Mouse (Mus musculus) ES-Bruce4 (cell line): ENCODE measurements around the gene Selenon. TPM values are rescaled to one million over a fixed set of nuclear protein-coding genes. Genes with fewer than 3 reads are reported as not detected.

Experiments
- H3K27ac ChIP-seq: 2 replicates; pipeline ENCODE4 v1.5.1; 2012; ENCODE audit warnings: low read length, inconsistent platforms; ENCODE audit not compliant: insufficient read depth
- H3K27me3 ChIP-seq: 2 replicates; pipeline ENCODE4 v1.6.1; 2012; ENCODE audit warnings: mild to moderate bottlenecking, low read length, inconsistent platforms; ENCODE audit not compliant: control insufficient read depth, poor library complexity, insufficient read depth, severe bottlenecking
- H3K36me3 ChIP-seq: 2 replicates; pipeline ENCODE4 v1.6.1; 2012; ENCODE audit warnings: inconsistent platforms, mild to moderate bottlenecking, low read length, moderate library complexity; ENCODE audit not compliant: control insufficient read depth, poor library complexity, insufficient read depth, severe bottlenecking
- H3K4me1 ChIP-seq: one replicate; pipeline ENCODE4 v1.8.1; 2011; ENCODE audit warnings: low read length; ENCODE audit not compliant: control insufficient read depth, insufficient read depth
- H3K4me3 ChIP-seq: 2 replicates; pipeline ENCODE4 v1.5.1; 2011; ENCODE audit warnings: low read depth, mild to moderate bottlenecking, low read length
- H3K9ac ChIP-seq: 2 replicates; pipeline ENCODE4 v1.6.1; 2012; ENCODE audit warnings: low read depth, mild to moderate bottlenecking, inconsistent platforms; ENCODE audit not compliant: poor library complexity, severe bottlenecking
- H3K9me3 ChIP-seq: replicated peaks from 2 replicates; pipeline ENCODE4 v1.6.1; 2012; ENCODE audit warnings: mild to moderate bottlenecking, low read length, inconsistent platforms; ENCODE audit not compliant: control insufficient read depth, poor library complexity, insufficient read depth, severe bottlenecking
- CTCF ChIP-seq: IDR thresholded peaks from one replicate; pipeline ENCODE4 v1.8.1; 2011; ENCODE audit warnings: low read depth, low read length
- EP300 ChIP-seq: IDR thresholded peaks from 2 replicates; pipeline ENCODE4 v1.6.1; 2011; ENCODE audit warnings: low read depth, low read length; ENCODE audit not compliant: insufficient read depth
- POLR2A ChIP-seq: IDR thresholded peaks from one replicate; pipeline ENCODE4 v1.8.1; 2011; ENCODE audit warnings: low read length; ENCODE audit not compliant: insufficient read depth
- polyA plus RNA-seq: library from polyadenylated mRNA; stranded (reverse); fragments of >200 nt; gene quantifications from 2 replicates; pipeline ENCODE4 v1.2.4, GENCODE M21; 2011; ENCODE audit warnings: low read depth; ENCODE audit not compliant: missing spikeins, insufficient read depth, insufficient read length

Gene Selenon
- polyA plus RNA-seq, 1 experiment, result 21.6 TPM

DNA sequence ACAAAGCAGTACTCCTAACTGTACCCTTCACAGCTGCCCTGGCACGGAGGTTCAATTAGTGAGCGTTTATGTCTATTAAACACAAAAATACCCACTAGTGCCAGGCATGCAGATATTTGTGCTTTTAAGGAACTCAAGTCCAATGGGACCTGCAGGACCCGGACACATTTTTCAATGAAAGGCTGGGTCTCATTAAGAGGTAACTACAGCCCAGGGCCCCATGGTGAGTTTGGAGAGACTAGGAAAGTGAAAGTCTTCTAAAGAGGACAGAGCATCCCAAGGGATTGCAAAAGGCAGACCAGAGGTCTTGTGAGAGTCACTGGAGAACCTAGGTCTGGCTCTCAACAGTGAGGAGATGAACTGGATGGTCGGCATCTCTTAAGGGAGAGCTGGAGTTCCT is 18.5 kb downstream of the Selenon start:
- Histone ChIP-seq H3K27me3 (no peaks in the 10 kb centered on the region), H3K4me1 (no peaks in the 10 kb centered on the region), H3K27ac (no peak overlapping the region), H3K9ac (no peak overlapping the region), H3K9me3 (no peaks in the 10 kb centered on the region), H3K4me3 (no peak overlapping the region), H3K36me3 (peaks cover 23% of the 10 kb centered on the region)
- no peak for TF ChIP-seq CTCF

DNA sequence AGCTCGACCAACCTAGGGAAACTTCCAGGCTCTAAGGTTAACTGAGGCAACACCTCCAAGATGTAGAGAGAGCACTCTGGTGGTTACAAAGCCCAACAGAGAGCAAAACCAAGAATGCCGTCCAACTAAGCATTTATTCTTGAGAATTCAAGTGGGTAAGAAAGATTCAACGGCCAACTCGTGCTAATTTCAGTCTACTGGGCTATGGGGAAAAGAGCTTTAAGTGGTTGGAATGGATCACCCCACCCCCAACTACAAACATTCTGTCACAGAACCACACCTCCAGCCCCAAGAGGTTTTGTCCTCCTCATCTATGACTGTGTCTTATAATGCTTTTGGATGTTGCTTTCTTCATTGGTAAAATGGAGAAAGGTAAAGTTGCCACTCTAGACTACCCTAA is 19.0 kb downstream of the Selenon start:
- Histone ChIP-seq H3K9ac (no peak overlapping the region), H3K27me3 (no peaks in the 10 kb centered on the region), H3K4me3 (no peak overlapping the region), H3K36me3 (peaks cover 27% of the 10 kb centered on the region), H3K9me3 (no peaks in the 10 kb centered on the region), H3K4me1 (no peaks in the 10 kb centered on the region), H3K27ac (no peak overlapping the region)
- no peak for TF ChIP-seq CTCF
- TF ChIP-seq EP300, result no peak
- TF ChIP-seq POLR2A, result no peak

DNA sequence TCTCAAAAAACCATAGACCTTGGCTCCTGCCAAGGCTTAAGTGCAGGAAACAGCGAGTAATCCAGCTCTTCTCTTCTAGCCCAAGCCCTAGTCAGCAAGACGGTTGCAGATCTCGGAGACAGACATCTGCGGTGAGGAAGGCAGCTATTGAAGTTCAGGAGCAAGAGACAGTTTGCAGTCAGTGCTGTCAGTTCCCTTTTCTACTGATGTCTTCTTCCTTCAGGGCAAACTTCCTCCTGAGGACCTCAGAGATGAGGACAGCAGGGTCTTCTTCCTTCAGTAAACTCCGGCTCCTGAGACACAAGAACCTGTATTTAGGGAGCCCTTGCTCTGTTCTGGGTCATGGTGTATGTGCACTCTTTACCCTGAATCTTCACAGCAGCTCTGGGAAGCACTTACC is 25.7 kb downstream of the Selenon start:
- Histone ChIP-seq H3K4me3 (no peak overlapping the region), H3K9ac (no peak overlapping the region), H3K27ac (no peak overlapping the region), H3K4me1 (peaks cover 1% of the 10 kb centered on the region), H3K27me3 (no peaks in the 10 kb centered on the region), H3K36me3 (peaks cover 70% of the 10 kb centered on the region), H3K9me3 (no peaks in the 10 kb centered on the region)
- TF ChIP-seq POLR2A (no peak), CTCF (no peak), EP300 (no peak)

DNA sequence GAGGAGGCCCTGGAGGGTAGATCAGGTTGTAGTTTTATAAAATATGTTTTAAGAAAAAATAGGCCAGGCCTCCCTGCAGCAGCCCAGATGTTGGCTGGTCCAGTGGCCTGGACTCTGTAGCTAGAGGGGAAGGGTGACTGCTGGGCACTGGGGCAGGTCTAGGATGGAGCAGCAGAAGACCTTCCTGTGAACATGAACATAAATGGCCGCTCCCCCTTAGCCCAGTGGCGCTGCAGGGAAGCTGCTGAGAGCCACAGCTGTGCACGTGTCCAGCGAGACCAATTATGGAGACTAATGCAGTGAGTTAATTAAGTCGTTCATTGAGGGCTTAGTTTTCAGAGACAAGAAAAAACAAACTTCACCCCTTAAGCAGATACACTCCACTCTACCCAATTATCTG is 26.2 kb downstream of the Selenon start:
- no peak overlapping the region for H3K27ac ChIP-seq
- H3K9ac ChIP-seq, result no peak overlapping the region
- TF ChIP-seq EP300 (no peak), CTCF (no peak), POLR2A (no peak)
- H3K4me3 ChIP-seq, result no peak overlapping the region
- H3K27me3 ChIP-seq, result no peaks in the 10 kb centered on the region
- no peaks in the 10 kb centered on the region for H3K9me3 ChIP-seq
- H3K4me1 ChIP-seq, result peaks cover 1% of the 10 kb centered on the region
- peaks cover 72% of the 10 kb centered on the region for H3K36me3 ChIP-seq

DNA sequence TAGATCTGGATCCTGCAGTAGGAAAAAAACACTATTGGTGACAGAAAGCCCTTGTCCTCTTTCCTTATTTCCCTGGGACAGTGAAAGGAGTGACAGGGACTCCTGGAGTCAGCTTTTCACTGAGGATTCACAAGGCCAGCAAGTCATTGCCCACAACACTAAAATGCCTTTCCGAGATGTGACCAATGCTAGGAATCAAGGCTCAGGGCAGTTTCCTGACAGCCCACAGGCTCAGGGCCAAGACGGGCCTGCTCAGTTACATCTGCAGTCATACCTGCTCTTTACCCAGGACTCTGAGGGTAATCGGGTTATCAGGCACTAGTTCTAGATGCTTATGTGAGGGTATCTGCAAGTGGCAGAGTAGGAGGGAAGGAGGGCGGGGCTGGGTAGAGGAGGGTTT is 28.5 kb downstream of the Selenon start:
- no peak overlapping the region for H3K9ac ChIP-seq
- no peak overlapping the region for H3K27ac ChIP-seq
- H3K9me3 ChIP-seq, result no peaks in the 10 kb centered on the region
- TF ChIP-seq CTCF (no peak), EP300 (no peak)
- H3K27me3 ChIP-seq, result no peaks in the 10 kb centered on the region
- peaks cover 57% of the 10 kb centered on the region for H3K36me3 ChIP-seq
- no peak overlapping the region for H3K4me3 ChIP-seq
- peaks cover 1% of the 10 kb centered on the region for H3K4me1 ChIP-seq

DNA sequence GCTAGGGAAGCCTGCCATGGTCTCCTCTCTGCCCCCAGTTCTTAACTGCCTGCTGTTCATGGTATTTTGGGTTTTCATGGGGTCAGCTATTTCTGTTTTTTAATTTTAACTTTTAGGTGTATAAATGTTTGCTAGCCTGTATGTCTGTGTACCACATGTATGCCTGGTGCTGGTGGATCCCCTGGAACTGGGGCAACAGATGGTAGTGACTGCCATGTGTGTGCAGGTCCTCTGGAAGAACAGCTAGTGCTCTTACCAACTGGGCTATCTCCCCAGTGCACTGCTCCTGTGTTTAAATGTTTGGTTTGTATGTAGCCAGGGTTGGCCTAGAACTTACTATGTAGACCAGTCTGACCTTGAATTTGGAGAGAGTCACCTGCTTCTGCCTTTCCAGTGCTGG is 32.7 kb downstream of the Selenon start:
- no peak overlapping the region for H3K9ac ChIP-seq
- no peak for TF ChIP-seq POLR2A
- no peak for TF ChIP-seq EP300
- TF ChIP-seq CTCF, result no peak
- H3K4me1 ChIP-seq, result peaks cover 10% of the 10 kb centered on the region
- no peaks in the 10 kb centered on the region for H3K27me3 ChIP-seq
- H3K9me3 ChIP-seq, result no peaks in the 10 kb centered on the region
- no peak overlapping the region for H3K4me3 ChIP-seq
- H3K27ac ChIP-seq, result no peak overlapping the region
- H3K36me3 ChIP-seq, result peaks cover 31% of the 10 kb centered on the region
